Mouse (Mus musculus) myocyte (in vitro differentiated cells): ENCODE results near the gene Smtnl1. TPM values are rescaled to one million over a fixed set of nuclear protein-coding genes. Genes with fewer than 3 reads are reported as not detected.

ENCODE experiments used
- H3K27me3 ChIP-seq: one replicate; pipeline ENCODE4 v1.6.1; 2011; ENCODE audit not compliant: control insufficient read depth, insufficient read depth, insufficient read length
- H3K36me3 ChIP-seq: one replicate; pipeline ENCODE4 v1.6.1; 2011; ENCODE audit not compliant: control insufficient read depth, insufficient read depth
- H3K4me2 ChIP-seq: one replicate; pipeline ENCODE4 v1.6.1; 2011; ENCODE audit warnings: low read depth, control low read depth
- H3K4me3 ChIP-seq: one replicate; pipeline ENCODE4 v1.5.1; 2011; ENCODE audit warnings: mild to moderate bottlenecking, control low read depth, moderate library complexity
- H3K79me2 ChIP-seq: one replicate; pipeline ENCODE4 v1.6.1; 2011; ENCODE audit not compliant: control insufficient read depth, insufficient read depth
- H3ac ChIP-seq: one replicate; pipeline ENCODE4 v1.6.1; 2011; ENCODE audit not compliant: control insufficient read depth, insufficient read length
- CEBPB ChIP-seq: IDR thresholded peaks from 2 replicates; pipeline ENCODE4 v1.6.1; 2011; ENCODE audit warnings: mild to moderate bottlenecking, moderate library complexity; ENCODE audit not compliant: poor library complexity, insufficient read depth, severe bottlenecking
- E2F4 ChIP-seq: IDR thresholded peaks from one replicate; pipeline ENCODE4 v1.6.1; 2011; ENCODE audit warnings: mild to moderate bottlenecking, control low read depth, moderate library complexity; ENCODE audit not compliant: insufficient read depth
- MAX ChIP-seq: IDR thresholded peaks from one replicate; pipeline ENCODE4 v1.6.1; 2011; ENCODE audit warnings: low read depth, mild to moderate bottlenecking, control low read depth
- MYOD1 ChIP-seq, 3 experiments: IDR thresholded peaks; one replicate each; pipeline ENCODE4 v1.6.1; 2011; ENCODE audit warnings: control low read depth in 2 of 3, low read depth in 2 of 3, mild to moderate bottlenecking in 2 of 3, moderate library complexity in 1 of 3; ENCODE audit not compliant: insufficient read length in 2 of 3, control insufficient read depth in 1 of 3
- MYOG ChIP-seq, 3 experiments: IDR thresholded peaks; one replicate each; pipeline ENCODE4 v1.6.1; 2011; ENCODE audit warnings: control low read depth in 2 of 3, low read depth in 2 of 3, mild to moderate bottlenecking in 2 of 3; ENCODE audit not compliant: insufficient read length in 2 of 3, control insufficient read depth in 1 of 3, insufficient read depth in 1 of 3
- POLR2A ChIP-seq: IDR thresholded peaks from one replicate; pipeline ENCODE4 v1.6.1; 2011; ENCODE audit warnings: low read depth, mild to moderate bottlenecking, control low read depth, moderate library complexity; ENCODE audit not compliant: insufficient read length
- POLR2AphosphoS2 ChIP-seq: IDR thresholded peaks from one replicate; pipeline ENCODE4 v1.6.1; 2011; ENCODE audit warnings: low read depth, control low read depth; ENCODE audit not compliant: insufficient read length
- REST ChIP-seq: IDR thresholded peaks from one replicate; pipeline ENCODE4 v1.6.1; 2011; ENCODE audit warnings: mild to moderate bottlenecking, control low read depth, moderate library complexity; ENCODE audit not compliant: insufficient read depth, insufficient read length
- SRF ChIP-seq: IDR thresholded peaks from one replicate; pipeline ENCODE4 v1.6.1; 2011; ENCODE audit warnings: low read depth; ENCODE audit not compliant: control insufficient read depth, insufficient read length
- TCF12 ChIP-seq: IDR thresholded peaks from one replicate; pipeline ENCODE4 v1.6.1; 2011; ENCODE audit warnings: mild to moderate bottlenecking, control low read depth; ENCODE audit not compliant: poor library complexity, insufficient read depth, severe bottlenecking
- TCF3 ChIP-seq: IDR thresholded peaks from one replicate; pipeline ENCODE4 v1.6.1; 2011; ENCODE audit warnings: low read depth, control low read depth; ENCODE audit not compliant: insufficient read length
- USF1 ChIP-seq: IDR thresholded peaks from one replicate; pipeline ENCODE4 v1.6.1; 2011; ENCODE audit warnings: low read depth, mild to moderate bottlenecking, control low read depth, moderate library complexity
- polyA plus RNA-seq: library from polyadenylated mRNA; unstranded; fragments of >200 nt; fragmentation: generic; extraction: Trizol; gene quantifications from one replicate; pipeline ENCODE4 v1.2.1, GENCODE M21; 2012; ENCODE audit warnings: missing spikeins

The Smtnl1 gene
- polyA plus RNA-seq, 1 experiment, result 0.85 TPM

- TF ChIP-seq REST (no peak), MAX (no peak), E2F4 (no peak), TCF3 (no peak), CEBPB (no peak), USF1 (no peak)
Observed at GRCm38 (mm10) chr2:84851130-84852040, 28.9 kb upstream of the Smtnl1 start.

GRCm38 (mm10) chr2:84850407-84851129, 28.1 kb upstream of the Smtnl1 start:
- Histone ChIP-seq H3K4me3 (no peak overlapping the region), H3ac (no peak overlapping the region), H3K4me2 (peak overlapping the region; percentile 47), H3K27me3 (no peaks in the 10 kb centered on the region), H3K36me3 (peaks cover 3% of the 10 kb centered on the region), H3K79me2 (no peaks in the 10 kb centered on the region)
- TF ChIP-seq MYOG (IDR thresholded peaks at IDR 0.05; ENCODE audit: control insufficient read depth in 1 of 3, insufficient read depth in 1 of 3, insufficient read length in 2 of 3, low read depth in 2 of 3) (no peak), E2F4 (no peak), CEBPB (no peak), MYOD1 (IDR thresholded peaks at IDR 0.05; ENCODE audit: control insufficient read depth in 1 of 3, insufficient read length in 2 of 3, low read depth in 2 of 3) (no peak), TCF12 (no peak)

More at GRCm38 (mm10) chr2:84851130-84852040, 28.9 kb upstream of the Smtnl1 start:
- Histone ChIP-seq H3K36me3 (peaks cover 3% of the 10 kb centered on the region), H3K27me3 (no peaks in the 10 kb centered on the region), H3K4me2 (peak overlapping the region; percentile 47), H3K4me3 (no peak overlapping the region), H3K79me2 (no peaks in the 10 kb centered on the region), H3ac (no peak overlapping the region)

- TF ChIP-seq SRF (no peak), TCF3 (no peak), TCF12 (no peak), POLR2AphosphoS2 (no peak), MAX (no peak), POLR2A (no peak), CEBPB (no peak), MYOD1 (IDR thresholded peaks at IDR 0.05; ENCODE audit: control insufficient read depth in 1 of 3, insufficient read length in 2 of 3, low read depth in 2 of 3) (no peak), MYOG (IDR thresholded peaks at IDR 0.05; ENCODE audit: control insufficient read depth in 1 of 3, insufficient read depth in 1 of 3, insufficient read length in 2 of 3, low read depth in 2 of 3) (no peak), USF1 (no peak), REST (no peak), E2F4 (no peak)
- Histone ChIP-seq H3K4me3 (no peak overlapping the region), H3K36me3 (peaks cover 3% of the 10 kb centered on the region)
Observed at GRCm38 (mm10) chr2:84845226-84845625, 22.8 kb upstream of the Smtnl1 start.

DNA sequence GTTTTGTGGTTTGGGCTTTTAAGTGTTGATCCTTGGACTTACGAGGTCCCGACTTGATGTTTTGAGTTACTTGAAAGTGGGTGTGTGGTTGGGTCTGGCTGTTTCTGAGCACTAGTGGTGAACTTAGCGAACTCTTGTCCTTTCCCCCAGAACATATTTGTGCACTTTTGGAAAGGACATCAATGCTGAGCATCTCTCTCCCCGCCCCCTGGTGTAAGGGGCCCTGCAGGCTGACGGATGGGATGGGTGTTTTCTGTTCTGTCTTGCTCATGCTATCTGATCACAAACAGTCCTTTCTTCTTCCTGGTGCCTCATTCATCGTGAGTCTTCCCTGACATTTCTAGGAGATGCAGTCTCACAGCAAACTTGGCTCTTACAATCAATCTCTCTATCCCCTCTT, 21.2 kb upstream of the Smtnl1 start:
- H3K4me2 ChIP-seq, result no peak overlapping the region
- TF ChIP-seq MYOG (IDR thresholded peaks at IDR 0.05; ENCODE audit: control insufficient read depth in 1 of 3, insufficient read depth in 1 of 3, insufficient read length in 2 of 3, low read depth in 2 of 3), result no peak
- no peak for TF ChIP-seq E2F4
- no peak for TF ChIP-seq USF1
- no peak for TF ChIP-seq POLR2A
- no peaks in the 10 kb centered on the region for H3K79me2 ChIP-seq
- H3ac ChIP-seq, result no peak overlapping the region
- H3K36me3 ChIP-seq, result no peaks in the 10 kb centered on the region
- H3K4me3 ChIP-seq, result no peak overlapping the region
- no peaks in the 10 kb centered on the region for H3K27me3 ChIP-seq

More at GRCm38 (mm10) chr2:84845226-84845625, 22.8 kb upstream of the Smtnl1 start:
- no peaks in the 10 kb centered on the region for H3K79me2 ChIP-seq
- no peaks in the 10 kb centered on the region for H3K27me3 ChIP-seq
- no peak overlapping the region for H3K4me2 ChIP-seq
- no peak overlapping the region for H3ac ChIP-seq

DNA sequence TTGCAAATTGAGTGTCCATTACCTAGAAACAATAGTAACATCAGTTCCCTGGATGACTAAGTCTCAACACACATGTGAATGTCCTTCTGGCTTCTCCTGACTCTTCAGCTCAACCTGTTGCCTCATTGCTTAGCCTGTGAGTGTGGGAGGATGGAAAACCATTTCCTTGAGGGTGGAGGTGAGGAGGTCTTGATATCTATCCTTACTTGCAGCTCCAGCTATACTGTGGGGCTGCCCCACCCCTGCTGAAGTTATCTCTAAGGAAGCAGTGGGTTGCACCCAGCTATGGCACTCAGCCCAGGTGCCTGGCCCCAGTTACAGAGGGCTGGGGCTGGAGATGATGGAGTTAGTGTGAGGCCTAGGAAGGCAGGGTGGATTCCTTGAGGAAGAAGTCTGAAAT, 19.5 kb upstream of the Smtnl1 start:
- H3K79me2 ChIP-seq, result no peaks in the 10 kb centered on the region
- H3K36me3 ChIP-seq, result no peaks in the 10 kb centered on the region
- H3K4me2 ChIP-seq, result no peak overlapping the region
- H3K4me3 ChIP-seq, result no peak overlapping the region
- TF ChIP-seq E2F4, result no peak
- TF ChIP-seq REST, result no peak
- TF ChIP-seq SRF, result no peak
- TF ChIP-seq POLR2AphosphoS2, result no peak
- no peak for TF ChIP-seq MAX
- TF ChIP-seq TCF3, result no peak
- TF ChIP-seq POLR2A, result no peak
- TF ChIP-seq MYOD1 (IDR thresholded peaks at IDR 0.05; ENCODE audit: control insufficient read depth in 1 of 3, insufficient read length in 2 of 3, low read depth in 2 of 3), result no peak
- no peak for TF ChIP-seq MYOG (IDR thresholded peaks at IDR 0.05; ENCODE audit: control insufficient read depth in 1 of 3, insufficient read depth in 1 of 3, insufficient read length in 2 of 3, low read depth in 2 of 3)
- no peak for TF ChIP-seq TCF12
- TF ChIP-seq CEBPB, result no peak
- no peak for TF ChIP-seq USF1
- H3K27me3 ChIP-seq, result no peaks in the 10 kb centered on the region
- H3ac ChIP-seq, result no peak overlapping the region
